ENCODE assay signal across 8 mouse cellular contexts in genomic region chr4:120405806-120406638, GRCm38 (mm10). TPM values are rescaled to one million over a fixed set of nuclear protein-coding genes. Genes with fewer than 3 reads are reported as not detected.
DNase-seq lines count a peak whose midpoint lies in the region; ATAC-seq and TF ChIP-seq lines count a peak whose summit lies in the region.

No protein-coding gene starts in this region.

- no peak for DNase-seq in spleen, adult 2 months (ENCODE audit: low read depth in 1 of 2, low spot score in 2 of 2)
- DNase-seq in spleen, postnatal 36 days (ENCODE audit: low spot score in 2 of 2): no peak
- peak; percentile 37 for DNase-seq in c-Kit-positive CD71-positive TER-119-positive erythroid progenitor cells, embryonic 14.5 days (ENCODE audit: low spot score)
- peak; percentile 32 to 37 for DNase-seq in heart, postnatal 10 days
- DNase-seq in lung, postnatal 36 days: peak; percentile 27
- no peak for DNase-seq in layer of hippocampus, adult 8-10 months (ENCODE audit: low spot score in 2 of 2)
- DNase-seq in right cerebral cortex, postnatal 10 days (ENCODE audit: low spot score in 2 of 2): no peak

- H3K27ac ChIP-seq in spleen, adult 2 months (ENCODE audit: insufficient read depth, low read length): peak overlapping the region; percentile 73; the same call in 1 of the 2 replicates

- TF ChIP-seq CTCF in spleen, adult 2 months (IDR thresholded peaks at IDR 0.05; ENCODE audit: extremely low read depth, insufficient read depth, insufficient read length, insufficient replicate concordance): no peak

- H3K36me3 ChIP-seq in spleen, adult 2 months (ENCODE audit: control insufficient read depth, insufficient read depth, low read length): no peaks in the 10 kb centered on the region

- WGBS in spleen, adult 2 months: 5% methylated on average over 25 of the region's 25 CpGs

- peak overlapping the region; percentile 95 for H3K4me3 ChIP-seq in spleen, adult 2 months (ENCODE audit: extremely low read depth, insufficient read depth, insufficient read length)

- intact Hi-C loops in heart, postnatal 10 days (cut with DNase I): loop anchor here (5.0 kb wide), 1 partner anchor 46 kb away; no protein-coding TSS in a partner anchor

- no peak for TF ChIP-seq POLR2A in spleen, adult 2 months (IDR thresholded peaks at IDR 0.05; ENCODE audit: low read depth, low read length)

- peaks cover 3% of the 10 kb centered on the region for H3K4me1 ChIP-seq in spleen, adult 2 months (ENCODE audit: control insufficient read depth, insufficient read depth, insufficient read length)

- no peak for ATAC-seq in inflammation-experienced regulatory T-cells, adult 6 months

- H3K27me3 ChIP-seq in spleen, adult 2 months (ENCODE audit: control insufficient read depth, insufficient read depth, low read length): peaks cover 3% of the 10 kb centered on the region; the same call in 1 of the 2 replicates

RNA-seq across cellular contexts. Expression of gene Scmh1, which starts 0.9 kb away (rescaled TPM):
- polyA plus RNA-seq in spleen, adult 2 months (2012; rRNA removed): 11.8 and 12.0 TPM in 2 replicates
- 10 to 100 TPM; 77.3 to 80.1 TPM for total RNA-seq in heart, postnatal 10 days (2021)
- polyA plus RNA-seq in inflammation-experienced regulatory T-cells, adult 6 months (2017; shearing (Covaris generic)): 10 to 100 TPM in 1 of 3 experiments, 1 to 10 TPM in 2; 2.8 to 14.9 (median 10.0) TPM
- 10 to 100 TPM; 76.4 to 92.0 (median 84.9) TPM for total RNA-seq in layer of hippocampus, adult 8-10 months (2022)

Comparison
In these comparisons a context has a peak if more than half of its experiments do, and no peak if none do; other contexts are left out.
1. DNase-seq: peak in c-Kit-positive CD71-positive TER-119-positive erythroid progenitor cells, embryonic 14.5 days (single experiment), heart, postnatal 10 days (2 of 2) and lung, postnatal 36 days (single experiment); none in spleen, adult 2 months (0 of 2), spleen, postnatal 36 days (0 of 2), layer of hippocampus, adult 8-10 months (0 of 2) and right cerebral cortex, postnatal 10 days (0 of 2).